Mouse (Mus musculus) testis, adult 2 months (tissue): ENCODE measurements around the gene Pdilt.

Experiments used
- CTCF ChIP-seq: fragments of 200-500 bp; IDR thresholded peaks from 2 replicates; pipeline ENCODE4 v1.5.1; 2012; ENCODE audit warnings: low read depth, mild to moderate bottlenecking, inconsistent platforms, low read length, moderate library complexity; ENCODE audit not compliant: control insufficient read depth, insufficient read depth, insufficient replicate concordance
- POLR2A ChIP-seq: fragments of 200-500 bp; IDR thresholded peaks from 2 replicates; pipeline ENCODE4 v1.6.1; 2012; ENCODE audit warnings: low read depth, mild to moderate bottlenecking, inconsistent platforms, low read length, moderate library complexity; ENCODE audit not compliant: control insufficient read depth

GRCm38 (mm10) chr7:119519163-119519562, 4.1 kb downstream of the Pdilt start, which contains the start of gene Acsm5:
- no peak for TF ChIP-seq CTCF
- no peak for TF ChIP-seq POLR2A
